Mouse (Mus musculus): ENCODE data around the gene Plekhm1. TPM values are rescaled to one million over a fixed set of nuclear protein-coding genes. Genes with fewer than 3 reads are reported as not detected.

The Plekhm1 gene
- polyA plus RNA-seq, 1 experiment from 2014 or later, result 5.9 TPM

DNA sequence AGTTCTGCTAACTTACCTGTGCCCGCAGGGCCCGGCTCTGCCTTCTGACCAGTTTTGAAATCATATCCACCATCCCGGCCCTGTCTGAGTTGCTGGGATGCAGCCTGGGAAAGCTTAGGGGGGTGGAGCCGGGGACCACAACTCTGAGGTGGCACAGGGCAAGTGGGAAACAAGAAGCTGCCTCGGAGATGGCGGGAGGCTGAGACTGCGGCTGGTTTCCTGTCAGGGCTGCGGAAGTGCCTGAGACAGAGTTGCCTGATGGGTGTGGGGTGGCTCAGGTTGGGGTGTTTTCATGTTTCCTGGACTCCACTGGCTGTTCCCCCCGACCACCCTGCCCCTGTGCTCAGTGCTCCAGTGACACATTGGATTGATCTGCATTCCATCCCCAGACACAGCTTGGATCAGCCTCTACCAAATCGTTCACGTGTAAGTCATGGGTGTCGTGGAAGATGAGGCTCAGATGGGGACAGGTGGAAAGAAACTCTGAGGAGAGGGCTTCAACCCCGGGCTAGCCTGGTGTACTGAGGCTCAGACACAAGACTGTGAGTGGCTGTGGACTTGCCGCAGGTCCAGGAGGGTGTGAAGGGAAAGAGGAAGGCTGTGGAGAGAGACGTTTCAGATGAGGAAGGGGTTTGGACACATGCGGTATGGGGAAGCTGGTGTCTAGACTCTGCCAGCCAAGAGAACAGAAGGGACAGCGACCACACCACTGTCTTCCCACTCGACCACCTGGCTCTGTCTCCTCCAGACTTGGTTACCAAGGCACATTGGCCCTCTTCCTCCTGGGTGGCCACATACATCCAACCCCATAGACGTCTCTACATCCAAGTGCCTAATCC, 67.8 kb downstream of the Plekhm1 start:
- ATAC-seq (replicated peaks; ENCODE audit: extremely low read depth, insufficient read depth, low FRiP score), result no peak
- Histone ChIP-seq H3K4me3 (ENCODE audit: low read length) (peak overlapping the region; percentile 36), H3K36me3 (ENCODE audit: control insufficient read depth, insufficient read depth) (0 out of 2 replicates have a peak, but pooled peaks cover under 1% of the 10 kb centered on the region), H3K27me3 (ENCODE audit: control insufficient read depth, insufficient read depth, low read length) (no peaks in the 10 kb centered on the region), H3K9me3 (replicated peaks; ENCODE audit: control insufficient read depth, low read length) (no peaks in the 10 kb centered on the region), H3K4me2 (ENCODE audit: low read depth, low read length) (peak overlapping the region; percentile 20), H3K9ac (ENCODE audit: low read length) (peak overlapping the region; percentile 28), H3K27ac (ENCODE audit: low read length) (no peak overlapping the region), H3K4me1 (ENCODE audit: control insufficient read depth, insufficient read depth, low read length) (peaks cover 15% of the 10 kb centered on the region)
- WGBS, result 67% methylated on average over 19 of the region's 19 CpGs

DNA sequence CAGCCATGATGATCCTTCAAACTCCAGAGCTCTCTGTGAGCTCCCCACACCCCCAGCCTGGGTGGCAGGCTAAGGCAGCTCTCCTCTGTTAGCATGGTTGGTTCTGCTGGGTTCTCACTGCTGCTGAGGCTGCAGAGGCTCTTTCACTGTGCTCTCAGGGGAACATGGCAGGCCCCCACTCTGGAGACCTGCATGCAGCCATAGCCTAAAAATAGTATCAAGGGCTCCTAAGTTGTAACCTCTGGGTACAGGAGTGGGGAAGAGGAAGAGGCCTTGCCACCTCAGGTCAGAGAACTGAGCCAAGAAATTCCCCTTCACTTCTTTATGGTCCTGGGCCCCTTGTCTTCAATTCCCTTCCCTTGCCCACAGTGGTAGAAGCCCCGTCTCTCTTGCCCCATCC, 68.6 kb downstream of the Plekhm1 start:
- Histone ChIP-seq H3K4me2 (ENCODE audit: low read depth, low read length) (peak overlapping the region; percentile 20), H3K4me1 (ENCODE audit: control insufficient read depth, insufficient read depth, low read length) (peaks cover 15% of the 10 kb centered on the region), H3K4me3 (ENCODE audit: low read length) (peak overlapping the region; percentile 36), H3K36me3 (ENCODE audit: control insufficient read depth, insufficient read depth) (no peaks in the 10 kb centered on the region), H3K27ac (ENCODE audit: low read length) (no peak overlapping the region), H3K9me3 (replicated peaks; ENCODE audit: control insufficient read depth, low read length) (no peaks in the 10 kb centered on the region), H3K27me3 (ENCODE audit: control insufficient read depth, insufficient read depth, low read length) (no peaks in the 10 kb centered on the region), H3K9ac (ENCODE audit: low read length) (peak overlapping the region; percentile 28)
- WGBS, result 62% methylated on average over 1 of the region's 1 CpGs
- no peak for ATAC-seq (replicated peaks; ENCODE audit: extremely low read depth, insufficient read depth, low FRiP score)

GRCm38 (mm10) chr11:103343063-103343462, 69.4 kb downstream of the Plekhm1 start:
- Histone ChIP-seq H3K27me3 (ENCODE audit: control insufficient read depth, insufficient read depth, low read length) (no peaks in the 10 kb centered on the region), H3K27ac (ENCODE audit: low read length) (no peak overlapping the region), H3K4me3 (ENCODE audit: low read length) (no peak overlapping the region), H3K4me1 (ENCODE audit: control insufficient read depth, insufficient read depth, low read length) (peaks cover 15% of the 10 kb centered on the region), H3K36me3 (ENCODE audit: control insufficient read depth, insufficient read depth) (no peaks in the 10 kb centered on the region), H3K9ac (ENCODE audit: low read length) (no peak overlapping the region), H3K9me3 (replicated peaks; ENCODE audit: control insufficient read depth, low read length) (no peaks in the 10 kb centered on the region), H3K4me2 (ENCODE audit: low read depth, low read length) (no peak overlapping the region)
- no peak for ATAC-seq (replicated peaks; ENCODE audit: extremely low read depth, insufficient read depth, low FRiP score)
- 82% methylated on average over 6 of the region's 6 CpGs for WGBS

- Histone ChIP-seq H3K27ac (ENCODE audit: low read length) (no peak overlapping the region), H3K27me3 (ENCODE audit: control insufficient read depth, insufficient read depth, low read length) (no peaks in the 10 kb centered on the region), H3K4me1 (ENCODE audit: control insufficient read depth, insufficient read depth, low read length) (peaks cover 8% of the 10 kb centered on the region), H3K9me3 (replicated peaks; ENCODE audit: control insufficient read depth, low read length) (no peaks in the 10 kb centered on the region), H3K4me3 (ENCODE audit: low read length) (no peak overlapping the region), H3K36me3 (ENCODE audit: control insufficient read depth, insufficient read depth) (no peaks in the 10 kb centered on the region), H3K9ac (ENCODE audit: low read length) (no peak overlapping the region), H3K4me2 (ENCODE audit: low read depth, low read length) (no peak overlapping the region)
- whole genome bisulfite sequencing, result 58% methylated on average over 7 of the region's 7 CpGs
- ATAC-seq (replicated peaks; ENCODE audit: extremely low read depth, insufficient read depth, low FRiP score), result no peak
Observed at GRCm38 (mm10) chr11:103340677-103341076, 71.8 kb downstream of the Plekhm1 start.

- Histone ChIP-seq H3K27ac (ENCODE audit: low read length) (no peak overlapping the region), H3K9ac (ENCODE audit: low read length) (no peak overlapping the region), H3K4me3 (ENCODE audit: low read length) (0 out of 2 replicates have a peak overlapping the region, but pooled peaks have one; percentile 5), H3K36me3 (ENCODE audit: control insufficient read depth, insufficient read depth) (no peaks in the 10 kb centered on the region), H3K4me2 (ENCODE audit: low read depth, low read length) (peak overlapping the region; percentile 36), H3K4me1 (ENCODE audit: control insufficient read depth, insufficient read depth, low read length) (peaks cover 8% of the 10 kb centered on the region), H3K27me3 (ENCODE audit: control insufficient read depth, insufficient read depth, low read length) (no peaks in the 10 kb centered on the region), H3K9me3 (replicated peaks; ENCODE audit: control insufficient read depth, low read length) (no peaks in the 10 kb centered on the region)
- 66% methylated on average over 19 of the region's 19 CpGs for WGBS
- ATAC-seq (replicated peaks; ENCODE audit: extremely low read depth, insufficient read depth, low FRiP score), result no peak
Observed at GRCm38 (mm10) chr11:103340130-103340529, 72.4 kb downstream of the Plekhm1 start.

GRCm38 (mm10) chr11:103339414-103340119, 72.9 kb downstream of the Plekhm1 start:
- ATAC-seq (replicated peaks; ENCODE audit: extremely low read depth, insufficient read depth, low FRiP score), result no peak

GRCm38 (mm10) chr11:103338671-103339070, 73.8 kb downstream of the Plekhm1 start:
- ATAC-seq (replicated peaks; ENCODE audit: extremely low read depth, insufficient read depth, low FRiP score), result no peak
- no peak overlapping the region for H3K9ac ChIP-seq (ENCODE audit: low read length)
- peaks cover 4% of the 10 kb centered on the region; the same call in 1 of the 2 replicates for H3K27me3 ChIP-seq (ENCODE audit: control insufficient read depth, insufficient read depth, low read length)
- no peaks in the 10 kb centered on the region for H3K9me3 ChIP-seq (replicated peaks; ENCODE audit: control insufficient read depth, low read length)
- H3K4me2 ChIP-seq (ENCODE audit: low read depth, low read length), result no peak overlapping the region
- H3K36me3 ChIP-seq (ENCODE audit: control insufficient read depth, insufficient read depth), result no peaks in the 10 kb centered on the region
- peaks cover 2% of the 10 kb centered on the region; the same call in 1 of the 2 replicates for H3K4me1 ChIP-seq (ENCODE audit: control insufficient read depth, insufficient read depth, low read length)
- WGBS, result 92% methylated on average over 6 of the region's 6 CpGs
- H3K4me3 ChIP-seq (ENCODE audit: low read length), result no peak overlapping the region
- H3K27ac ChIP-seq (ENCODE audit: low read length), result no peak overlapping the region

More at GRCm38 (mm10) chr11:103339414-103340119, 72.9 kb downstream of the Plekhm1 start:
- H3K4me2 ChIP-seq (ENCODE audit: low read depth, low read length), result peak overlapping the region; percentile 36
- H3K36me3 ChIP-seq (ENCODE audit: control insufficient read depth, insufficient read depth), result no peaks in the 10 kb centered on the region
- WGBS, result 44% methylated on average over 19 of the region's 19 CpGs
- no peaks in the 10 kb centered on the region for H3K27me3 ChIP-seq (ENCODE audit: control insufficient read depth, insufficient read depth, low read length)
- no peak overlapping the region for H3K27ac ChIP-seq (ENCODE audit: low read length)
- H3K4me3 ChIP-seq (ENCODE audit: low read length), result 0 out of 2 replicates have a peak overlapping the region, but pooled peaks have one; percentile 5
- H3K9ac ChIP-seq (ENCODE audit: low read length), result no peak overlapping the region
- no peaks in the 10 kb centered on the region for H3K9me3 ChIP-seq (replicated peaks; ENCODE audit: control insufficient read depth, low read length)
- peaks cover 8% of the 10 kb centered on the region for H3K4me1 ChIP-seq (ENCODE audit: control insufficient read depth, insufficient read depth, low read length)

DNA sequence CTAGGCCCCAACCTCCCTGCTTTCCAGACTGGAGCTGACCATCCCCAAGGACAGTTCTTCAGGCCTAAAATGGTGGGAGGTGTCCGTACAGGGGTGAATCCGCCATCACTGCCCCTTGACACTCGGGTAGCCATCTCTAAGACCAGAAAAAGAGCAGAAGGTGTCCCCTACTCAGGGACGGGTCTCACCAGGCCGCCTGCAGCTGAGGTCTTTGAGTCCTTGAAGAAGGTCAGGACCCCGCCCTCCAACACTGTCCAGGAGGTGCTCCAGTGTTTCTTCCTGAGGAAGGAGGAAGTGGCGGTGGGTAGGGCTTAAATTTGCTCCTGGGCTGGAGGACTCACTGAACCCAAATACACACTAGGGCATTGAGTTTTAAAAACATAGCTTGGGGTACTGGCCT, 74.4 kb downstream of the Plekhm1 start:
- no peaks in the 10 kb centered on the region for H3K9me3 ChIP-seq (replicated peaks; ENCODE audit: control insufficient read depth, low read length)
- H3K4me3 ChIP-seq (ENCODE audit: low read length), result no peak overlapping the region
- WGBS, result 86% methylated on average over 7 of the region's 7 CpGs
- no peak overlapping the region for H3K27ac ChIP-seq (ENCODE audit: low read length)
- H3K9ac ChIP-seq (ENCODE audit: low read length), result no peak overlapping the region
- no peaks in the 10 kb centered on the region for H3K36me3 ChIP-seq (ENCODE audit: control insufficient read depth, insufficient read depth)
- no peak for ATAC-seq (replicated peaks; ENCODE audit: extremely low read depth, insufficient read depth, low FRiP score)
- H3K27me3 ChIP-seq (ENCODE audit: control insufficient read depth, insufficient read depth, low read length), result peaks cover 9% of the 10 kb centered on the region; the same call in 1 of the 2 replicates
- peaks cover 6% of the 10 kb centered on the region; the same call in 1 of the 2 replicates for H3K4me1 ChIP-seq (ENCODE audit: control insufficient read depth, insufficient read depth, low read length)
- H3K4me2 ChIP-seq (ENCODE audit: low read depth, low read length), result no peak overlapping the region

- Histone ChIP-seq H3K4me3 (ENCODE audit: low read length) (no peak overlapping the region), H3K36me3 (ENCODE audit: control insufficient read depth, insufficient read depth) (no peaks in the 10 kb centered on the region), H3K9me3 (replicated peaks; ENCODE audit: control insufficient read depth, low read length) (no peaks in the 10 kb centered on the region), H3K4me2 (ENCODE audit: low read depth, low read length) (no peak overlapping the region), H3K27me3 (ENCODE audit: control insufficient read depth, insufficient read depth, low read length) (peaks cover 9% of the 10 kb centered on the region; the same call in 1 of the 2 replicates), H3K4me1 (ENCODE audit: control insufficient read depth, insufficient read depth, low read length) (peaks cover 6% of the 10 kb centered on the region; the same call in 1 of the 2 replicates), H3K27ac (ENCODE audit: low read length) (no peak overlapping the region), H3K9ac (ENCODE audit: low read length) (no peak overlapping the region)
- ATAC-seq (replicated peaks; ENCODE audit: extremely low read depth, insufficient read depth, low FRiP score), result no peak
- WGBS, result 86% methylated on average over 2 of the region's 2 CpGs
Observed at GRCm38 (mm10) chr11:103337180-103337579, 75.3 kb downstream of the Plekhm1 start.
